Mouse (Mus musculus) olfactory bulb, adult 2 months (tissue): ENCODE results near the gene Ift122.

Experiments
- CTCF ChIP-seq: fragments of 200-500 bp; IDR thresholded peaks from 2 replicates; pipeline ENCODE4 v1.5.1; 2012; ENCODE audit warnings: low read depth, mild to moderate bottlenecking, low read length, moderate library complexity; ENCODE audit not compliant: insufficient read depth
- POLR2A ChIP-seq: fragments of 200-500 bp; IDR thresholded peaks from 2 replicates; pipeline ENCODE4 v1.6.1; 2012; ENCODE audit warnings: mild to moderate bottlenecking, low read depth, low read length, moderate library complexity; ENCODE audit not compliant: insufficient read depth

GRCm38 (mm10) chr6:115935544-115935943 lies 82.3 kb downstream of the Ift122 start:
- no peak for TF ChIP-seq POLR2A
- no peak for TF ChIP-seq CTCF
